In the genomic region with DNA sequence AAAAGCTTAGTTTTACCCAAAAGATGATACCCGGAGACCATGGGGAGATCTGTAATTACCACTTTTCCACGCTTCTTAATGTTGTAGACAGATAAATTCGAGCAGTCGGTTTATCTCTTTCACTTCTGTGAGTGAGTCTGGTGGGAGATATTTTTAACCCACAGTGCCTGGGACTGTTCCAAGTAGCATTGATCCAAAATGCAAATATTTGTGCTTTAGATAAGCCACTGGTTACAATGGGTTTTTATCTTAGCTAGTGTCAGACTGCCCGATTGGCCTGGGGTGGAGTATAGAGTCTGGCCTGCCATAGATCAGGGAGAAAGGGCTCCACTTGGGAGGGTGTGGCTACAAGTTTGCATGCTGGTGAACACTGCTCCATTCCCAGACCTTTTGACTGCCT, we compare ENCODE assay signal across 8 mouse cellular contexts. TPM values are rescaled to one million over a fixed set of nuclear protein-coding genes. Genes with fewer than 3 reads are reported as not detected.
DNase-seq lines count a peak whose midpoint lies in the region; ATAC-seq and TF ChIP-seq lines count a peak whose summit lies in the region.

No protein-coding gene starts in this region.

- H3K27me3 ChIP-seq in kidney, embryonic 15.5 days, result no peaks in the 10 kb centered on the region
- H3K27me3 ChIP-seq in hindbrain, postnatal 0 days (ENCODE audit: insufficient read depth, low read length), result no peaks in the 10 kb centered on the region
- no peaks in the 10 kb centered on the region for H3K27me3 ChIP-seq in midbrain, postnatal 0 days (ENCODE audit: insufficient read depth, low read length)

- H3K9me3 ChIP-seq in kidney, embryonic 15.5 days (replicated peaks), result no peaks in the 10 kb centered on the region
- H3K9me3 ChIP-seq in hindbrain, postnatal 0 days (ENCODE audit: low read length), result no peaks in the 10 kb centered on the region
- no peaks in the 10 kb centered on the region for H3K9me3 ChIP-seq in midbrain, postnatal 0 days (ENCODE audit: low read length)

- ATAC-seq in kidney, embryonic 15.5 days (replicated peaks; ENCODE audit: low FRiP score), result no peak; the same call in 1 of the 2 replicates
- no peak for ATAC-seq in hindbrain, postnatal 0 days
- no peak for ATAC-seq in midbrain, postnatal 0 days (ENCODE audit: low FRiP score)

- peak overlapping the region; percentile 54 for H3K9ac ChIP-seq in kidney, embryonic 15.5 days
- H3K9ac ChIP-seq in hindbrain, postnatal 0 days (replicated peaks; ENCODE audit: low read length), result no peak overlapping the region; the same call in 1 of the 2 replicates
- no peak overlapping the region for H3K9ac ChIP-seq in midbrain, postnatal 0 days (replicated peaks; ENCODE audit: low read length, poor library complexity, severe bottlenecking)

- H3K4me2 ChIP-seq in kidney, embryonic 15.5 days, result peak overlapping the region; percentile 83
- H3K4me2 ChIP-seq in hindbrain, postnatal 0 days (ENCODE audit: low read depth, low read length), result peak overlapping the region; percentile 99
- H3K4me2 ChIP-seq in midbrain, postnatal 0 days (ENCODE audit: low read depth, low read length, poor library complexity, severe bottlenecking), result peak overlapping the region; percentile 91

- 7% methylated on average over 5 of the region's 5 CpGs for WGBS in kidney, embryonic 15.5 days
- 9% methylated on average over 5 of the region's 5 CpGs for WGBS in hindbrain, postnatal 0 days
- 6% methylated on average over 5 of the region's 5 CpGs for WGBS in midbrain, postnatal 0 days

- TF ChIP-seq CTCF in hindbrain, postnatal 0 days (IDR thresholded peaks at IDR 0.05; ENCODE audit: low read depth), result no peak
- TF ChIP-seq CTCF in midbrain, postnatal 0 days (IDR thresholded peaks at IDR 0.05), result no peak

- H3K36me3 ChIP-seq in kidney, embryonic 15.5 days, result peaks cover 11% of the 10 kb centered on the region; the same call in 1 of the 2 replicates
- no peaks in the 10 kb centered on the region for H3K36me3 ChIP-seq in hindbrain, postnatal 0 days (ENCODE audit: insufficient read depth, low read length)
- H3K36me3 ChIP-seq in midbrain, postnatal 0 days (ENCODE audit: insufficient read depth, low read length), result no peaks in the 10 kb centered on the region

- H3K27ac ChIP-seq in kidney, embryonic 15.5 days, result no peak overlapping the region
- no peak overlapping the region for H3K27ac ChIP-seq in hindbrain, postnatal 0 days
- H3K27ac ChIP-seq in midbrain, postnatal 0 days (ENCODE audit: low read depth, low read length), result no peak overlapping the region

- H3K4me1 ChIP-seq in kidney, embryonic 15.5 days, result peaks cover 54% of the 10 kb centered on the region
- peaks cover 17% of the 10 kb centered on the region for H3K4me1 ChIP-seq in hindbrain, postnatal 0 days (ENCODE audit: insufficient read depth, low read length)
- H3K4me1 ChIP-seq in midbrain, postnatal 0 days (ENCODE audit: insufficient read depth, low read length), result no peaks in the 10 kb centered on the region; the same call in 1 of the 2 replicates

- DNase-seq in kidney, postnatal 4 days, result no peak
- DNase-seq in c-Kit-positive CD71-positive TER-119-positive erythroid progenitor cells, embryonic 14.5 days (ENCODE audit: low spot score), result peak; percentile 53
- no peak for DNase-seq in hindbrain, postnatal 0 days (ENCODE audit: low spot score)
- no peak for DNase-seq in midbrain, postnatal 0 days (ENCODE audit: low spot score)
- DNase-seq in layer of hippocampus, adult 8-10 months (ENCODE audit: low spot score in 2 of 2), result no peak
- DNase-seq in right cerebral cortex, postnatal 36 days (ENCODE audit: low spot score in 2 of 2), result no peak
- DNase-seq in thymus, postnatal 0 days (ENCODE audit: low spot score), result no peak

- peak overlapping the region; percentile 62 for H3K4me3 ChIP-seq in kidney, embryonic 15.5 days (replicated peaks)
- peak overlapping the region; percentile 55 for H3K4me3 ChIP-seq in hindbrain, postnatal 0 days (ENCODE audit: low read length)
- H3K4me3 ChIP-seq in midbrain, postnatal 0 days (ENCODE audit: low read depth, low read length), result peak overlapping the region; percentile 46

RNA-seq across cellular contexts. Expression of a gene that starts 0.9 kb away (rescaled TPM):
- polyA plus RNA-seq in kidney, embryonic 15.5 days (2015; fragmentation: Nextera tagmentation; extraction: Ambion mirVana), result 50.7 and 51.8 TPM in 2 replicates
- total RNA-seq in hindbrain, postnatal 0 days (2014; rRNA removed), result 12.0 and 18.8 TPM in 2 replicates
- 6.7 and 9.2 TPM in 2 replicates for polyA plus RNA-seq in hindbrain, postnatal 0 days (2015; fragmentation: Nextera tagmentation; extraction: Ambion mirVana)
- total RNA-seq in midbrain, postnatal 0 days (2014; rRNA removed), result 6.4 and 6.6 TPM in 2 replicates
- 3.8 TPM in 2 replicates for polyA plus RNA-seq in midbrain, postnatal 0 days (2015; fragmentation: Nextera tagmentation; extraction: Ambion mirVana)
- 1 to 10 TPM; 2.3 to 4.0 (median 3.3) TPM for total RNA-seq in layer of hippocampus, adult 8-10 months (2022)
- 18.7 and 19.8 TPM in 2 replicates for polyA plus RNA-seq in thymus, postnatal 0 days (2015; fragmentation: Nextera tagmentation; extraction: Ambion mirVana)

RNA-seq across cellular contexts. Expression of a gene that starts 25.8 kb away (rescaled TPM):
- 17.7 and 18.0 TPM in 2 replicates for polyA plus RNA-seq in kidney, embryonic 15.5 days (2015; fragmentation: Nextera tagmentation; extraction: Ambion mirVana)
- total RNA-seq in hindbrain, postnatal 0 days (2014; rRNA removed), result 23.8 and 30.7 TPM in 2 replicates
- polyA plus RNA-seq in hindbrain, postnatal 0 days (2015; fragmentation: Nextera tagmentation; extraction: Ambion mirVana), result 10.0 and 10.8 TPM in 2 replicates
- total RNA-seq in midbrain, postnatal 0 days (2014; rRNA removed), result 24.7 and 26.9 TPM in 2 replicates
- polyA plus RNA-seq in midbrain, postnatal 0 days (2015; fragmentation: Nextera tagmentation; extraction: Ambion mirVana), result 9.7 and 11.4 TPM in 2 replicates
- 10 to 100 TPM; 17.1 to 24.7 (median 19.9) TPM for total RNA-seq in layer of hippocampus, adult 8-10 months (2022)
- polyA plus RNA-seq in thymus, postnatal 0 days (2015; fragmentation: Nextera tagmentation; extraction: Ambion mirVana), result 9.3 and 11.1 TPM in 2 replicates
